Mouse (Mus musculus) megakaryocyte-erythroid progenitor cell, adult 5 weeks (primary cell): Measurements from ENCODE around the gene Hist1h2bh. TPM values are rescaled to one million over a fixed set of nuclear protein-coding genes. Genes with fewer than 3 reads are reported as not detected.

ENCODE experiments used
- polyA plus RNA-seq: library from polyadenylated mRNA; stranded (reverse); fragments of >175 nt; gene quantifications from 2 replicates; pipeline ENCODE4 v1.2.3, GENCODE M21; 2012

Hist1h2bh gene
- 2.5 and 3.3 TPM in 2 replicates for polyA plus RNA-seq

GRCm38 (mm10) chr13:23542999-23543607 lies at the start of gene Hist1h2bh:
Gene Hist1h2bh (minus strand): TSS chr13:23543392.

GRCm38 (mm10) chr13:23581408-23582218 lies 38.4 kb upstream of the Hist1h2bh start, which contains the start of gene Hist1h4d:
Gene Hist1h4d (plus strand): TSS chr13:23581598.

DNA sequence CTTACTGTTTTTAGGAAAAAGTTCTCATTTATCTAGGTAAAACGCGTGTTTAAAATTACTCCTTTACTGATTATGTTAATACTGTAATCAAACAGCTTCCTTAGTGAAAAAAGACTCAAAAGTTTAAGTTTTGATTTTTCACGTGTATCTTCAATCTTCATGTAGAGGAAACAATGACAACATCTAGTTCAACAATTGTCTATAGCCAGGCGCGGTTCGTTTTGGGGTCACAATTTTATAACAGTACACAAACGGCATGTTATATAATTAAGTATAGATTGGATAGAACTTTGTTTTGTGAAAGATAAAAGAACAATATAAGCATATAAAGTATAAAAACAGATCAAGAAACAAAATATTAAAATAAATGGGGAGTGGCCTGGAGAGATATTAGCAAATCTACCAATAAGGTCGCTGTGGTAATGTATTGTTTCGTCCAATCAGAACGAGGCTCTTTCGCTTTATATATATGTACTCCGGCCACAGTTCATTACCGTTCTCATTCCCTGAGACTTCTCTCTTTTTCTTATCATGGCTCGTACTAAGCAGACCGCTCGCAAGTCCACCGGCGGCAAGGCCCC lies 32.2 kb upstream of the Hist1h2bh start, which contains the start of gene Hist1h3d:
TSS of gene Hist1h3d (plus strand) at position 493 of the 581 bp plus-strand sequence.

GRCm38 (mm10) chr13:23573898-23574524 lies 30.8 kb upstream of the Hist1h2bh start, which contains the start of the genes Hist1h2bf and Hist1h2ad:
Gene Hist1h2bf (minus strand): TSS chr13:23574196.
Gene Hist1h2ad (plus strand): TSS chr13:23574381.

DNA sequence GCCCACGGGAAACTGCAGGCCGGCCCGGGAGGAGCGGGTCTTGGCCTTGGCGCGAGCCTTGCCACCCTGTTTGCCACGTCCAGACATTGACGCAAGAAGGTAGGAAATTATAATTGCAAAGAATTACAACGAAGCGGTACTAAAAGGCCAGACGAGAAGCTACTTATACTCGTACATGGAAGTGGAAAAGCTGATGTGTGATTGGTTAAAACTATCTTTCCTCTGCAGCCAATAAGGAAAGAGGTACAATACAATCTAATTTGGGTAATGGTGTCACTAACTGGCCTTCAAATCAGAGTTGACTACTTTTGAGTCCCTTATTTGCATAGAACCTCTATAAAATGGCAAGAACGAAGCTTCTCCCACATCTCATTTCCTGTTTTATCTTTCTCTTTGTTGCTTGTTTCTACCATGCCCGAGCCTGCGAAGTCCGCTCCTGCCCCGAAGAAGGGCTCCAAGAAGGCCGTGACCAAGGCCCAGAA lies 27.9 kb upstream of the Hist1h2bh start, which contains the start of the genes Hist1h2ae and Hist1h2bg:
TSS of gene Hist1h2ae (minus strand) at position 199 of the 482 bp plus-strand sequence.
TSS of gene Hist1h2bg (plus strand) at position 375 of the 482 bp plus-strand sequence.

DNA sequence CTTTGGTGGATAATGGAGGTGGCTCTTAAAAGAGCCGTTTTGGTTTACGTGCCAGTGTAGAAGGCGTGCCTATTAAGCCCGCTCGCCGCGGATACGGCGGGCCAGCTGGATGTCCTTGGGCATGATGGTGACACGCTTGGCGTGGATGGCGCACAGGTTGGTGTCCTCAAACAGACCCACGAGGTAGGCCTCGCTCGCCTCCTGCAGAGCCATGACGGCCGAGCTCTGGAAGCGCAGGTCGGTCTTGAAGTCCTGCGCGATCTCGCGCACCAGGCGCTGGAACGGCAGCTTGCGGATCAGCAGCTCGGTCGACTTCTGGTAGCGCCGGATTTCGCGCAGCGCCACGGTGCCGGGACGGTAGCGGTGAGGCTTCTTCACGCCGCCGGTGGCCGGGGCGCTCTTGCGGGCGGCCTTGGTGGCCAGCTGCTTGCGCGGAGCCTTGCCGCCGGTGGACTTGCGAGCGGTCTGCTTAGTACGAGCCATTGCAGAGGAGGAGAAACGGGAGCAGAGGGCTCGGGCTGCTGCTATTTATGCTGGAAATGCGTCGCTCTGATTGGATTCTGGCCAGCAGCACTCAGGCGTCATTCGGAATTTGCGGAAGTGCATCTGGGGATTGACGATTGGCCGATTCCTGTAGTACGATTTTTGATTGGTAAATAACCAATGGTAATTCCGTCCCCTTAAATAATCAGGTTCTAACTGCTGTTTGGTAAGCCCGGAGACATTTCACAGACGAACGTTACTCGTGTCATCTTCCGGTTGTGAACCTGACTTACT lies 18.9 kb upstream of the Hist1h2bh start, which contains the start of gene Hist1h3e:
TSS of gene Hist1h3e (minus strand) at position 487 of the 777 bp plus-strand sequence.

DNA sequence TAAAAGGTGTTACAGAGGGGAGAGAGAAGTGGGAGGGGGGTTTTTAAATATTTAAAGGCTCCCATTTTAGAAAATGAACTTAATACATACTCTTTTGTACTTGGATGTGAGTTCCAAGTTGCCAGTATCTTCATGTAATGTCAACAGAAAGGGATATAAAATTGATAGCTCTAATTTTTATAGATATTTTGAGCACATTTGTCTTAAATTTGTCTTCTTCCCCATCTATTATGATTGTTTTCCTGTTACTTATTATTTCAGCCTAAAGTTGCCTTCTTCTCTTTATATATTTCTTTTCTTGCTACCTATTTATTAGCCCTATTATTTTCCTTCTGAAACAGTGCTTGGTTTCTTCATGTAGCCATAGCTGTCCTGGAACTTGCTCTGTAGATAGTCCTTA lies 9.8 kb upstream of the Hist1h2bh start, which contains the start of gene Hist1h1d:
TSS of gene Hist1h1d (plus strand) at position 301 of the 400 bp plus-strand sequence.

GRCm38 (mm10) chr13:23551146-23551834 lies 8.1 kb upstream of the Hist1h2bh start, which contains the start of gene Hist1h4f:
Gene Hist1h4f (minus strand): TSS chr13:23551648.

GRCm38 (mm10) chr13:23543965-23544786 lies 984 bp upstream of the Hist1h2bh start, which contains the start of gene Hist1h3f:
Gene Hist1h3f (plus strand): TSS chr13:23544052.

DNA sequence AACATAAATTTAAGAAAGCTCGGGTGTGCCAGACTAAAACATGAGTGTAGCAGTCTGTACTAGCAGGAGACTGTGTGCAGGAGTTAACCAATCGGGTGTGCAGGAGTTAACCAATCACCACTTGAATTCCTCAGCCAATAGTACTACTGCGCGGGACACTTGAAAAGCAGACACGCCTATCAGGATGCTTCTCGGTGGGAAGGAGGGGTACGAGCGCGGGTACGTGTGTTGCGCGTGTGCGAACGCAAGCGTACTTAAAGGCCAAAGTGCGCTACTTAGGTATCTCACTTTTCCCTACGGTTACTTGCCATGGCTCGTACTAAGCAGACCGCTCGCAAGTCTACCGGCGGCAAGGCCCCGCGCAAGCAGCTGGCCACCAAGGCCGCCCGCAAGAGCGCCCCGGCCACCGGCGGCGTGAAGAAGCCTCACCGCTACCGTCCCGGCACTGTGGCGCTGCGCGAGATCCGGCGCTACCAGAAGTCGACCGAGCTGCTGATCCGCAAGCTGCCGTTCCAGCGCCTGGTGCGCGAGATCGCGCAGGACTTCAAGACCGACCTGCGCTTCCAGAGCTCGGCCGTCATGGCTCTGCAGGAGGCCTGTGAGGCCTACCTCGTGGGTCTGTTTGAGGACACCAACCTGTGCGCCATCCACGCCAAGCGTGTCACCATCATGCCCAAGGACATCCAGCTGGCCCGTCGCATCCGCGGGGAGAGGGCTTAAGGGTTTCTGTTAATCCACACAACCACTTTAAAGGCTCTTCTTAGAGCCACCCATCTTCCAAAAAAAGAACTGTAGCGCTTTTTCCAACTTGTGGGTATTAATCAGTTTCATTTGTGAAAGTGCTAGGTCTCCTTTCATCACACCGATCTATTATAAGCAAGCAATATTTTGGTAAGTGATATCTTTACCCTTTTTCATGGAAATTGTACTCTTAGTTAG lies 7.8 kb downstream of the Hist1h2bh start, which contains the start of gene Hist1h3g:
TSS of gene Hist1h3g (plus strand) at position 286 of the 939 bp plus-strand sequence.

GRCm38 (mm10) chr13:23533560-23534367 lies 9.4 kb downstream of the Hist1h2bh start, which contains the start of gene Hist1h2af:
Gene Hist1h2af (plus strand): TSS chr13:23533906.

DNA sequence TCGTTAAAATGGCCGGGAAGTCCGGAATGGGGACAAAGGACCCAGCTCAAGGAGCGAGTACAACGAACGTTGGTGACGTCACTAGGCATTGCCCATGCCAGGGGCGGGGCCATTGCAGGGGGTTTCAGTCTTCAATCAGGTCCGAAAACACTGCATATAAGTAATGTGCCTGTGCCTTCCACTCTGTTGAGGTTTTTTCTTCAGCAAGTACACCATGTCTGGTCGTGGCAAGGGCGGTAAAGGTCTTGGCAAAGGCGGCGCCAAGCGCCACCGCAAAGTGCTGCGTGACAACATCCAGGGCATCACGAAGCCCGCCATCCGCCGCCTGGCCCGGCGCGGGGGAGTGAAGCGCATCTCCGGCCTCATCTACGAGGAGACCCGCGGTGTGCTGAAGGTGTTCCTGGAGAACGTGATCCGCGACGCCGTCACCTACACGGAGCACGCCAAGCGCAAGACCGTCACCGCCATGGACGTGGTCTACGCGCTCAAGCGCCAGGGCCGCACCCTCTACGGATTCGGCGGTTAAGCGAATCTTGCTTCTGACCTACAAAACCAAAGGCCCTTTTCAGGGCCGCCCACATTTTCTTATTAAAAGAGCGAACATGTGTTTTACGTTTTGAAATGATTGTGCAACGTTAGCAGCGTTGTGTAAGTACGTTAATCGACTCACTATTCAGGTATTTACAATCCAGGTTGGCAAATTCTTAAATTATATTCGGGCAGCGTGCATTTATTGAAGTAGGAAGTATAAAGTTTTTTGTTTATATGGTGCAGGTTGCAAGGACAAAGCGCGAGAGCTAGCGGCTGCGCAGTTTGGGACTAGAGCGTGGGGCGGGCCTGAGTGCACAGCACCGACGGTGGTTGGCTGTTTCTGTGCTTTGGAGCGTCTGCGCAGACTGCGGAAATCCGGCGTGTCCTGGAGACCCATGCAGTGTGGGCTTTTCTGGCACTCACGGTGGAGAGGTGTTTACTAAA lies 12.0 kb downstream of the Hist1h2bh start, which contains the start of gene Hist1h4h:
TSS of gene Hist1h4h (plus strand) at position 150 of the 975 bp plus-strand sequence.

